Mouse (Mus musculus) lung, postnatal 14 days (tissue): ENCODE data around the gene Elf2.

ENCODE experiments used
- DNase-seq: peaks from one replicate; pipeline ENCODE4 v3.0.0; 2021

Gene Elf2

GRCm38 (mm10) chr3:51206521-51206920 is 133.9 kb downstream of the Elf2 start:
- DNase-seq = no peak

- DNase-seq = no peak
Observed at GRCm38 (mm10) chr3:51204897-51205296, 135.6 kb downstream of the Elf2 start.

GRCm38 (mm10) chr3:51204441-51204840 is 136.0 kb downstream of the Elf2 start:
- no peak for DNase-seq

GRCm38 (mm10) chr3:51203906-51204305 is 136.6 kb downstream of the Elf2 start:
- no peak for DNase-seq
